Mouse (Mus musculus) WW6 (cell line): Measurements from ENCODE around the gene Prkn.

Experiments used
- DNase-seq: peaks from one replicate; pipeline ENCODE4 v3.0.0-alpha.2; 2013; ENCODE audit warnings: low read depth, low spot score

The Prkn gene

GRCm38 (mm10) chr17:12092901-12093564 lies 1252.8 kb downstream of the Prkn start:
- DNase-seq = no peak

DNA sequence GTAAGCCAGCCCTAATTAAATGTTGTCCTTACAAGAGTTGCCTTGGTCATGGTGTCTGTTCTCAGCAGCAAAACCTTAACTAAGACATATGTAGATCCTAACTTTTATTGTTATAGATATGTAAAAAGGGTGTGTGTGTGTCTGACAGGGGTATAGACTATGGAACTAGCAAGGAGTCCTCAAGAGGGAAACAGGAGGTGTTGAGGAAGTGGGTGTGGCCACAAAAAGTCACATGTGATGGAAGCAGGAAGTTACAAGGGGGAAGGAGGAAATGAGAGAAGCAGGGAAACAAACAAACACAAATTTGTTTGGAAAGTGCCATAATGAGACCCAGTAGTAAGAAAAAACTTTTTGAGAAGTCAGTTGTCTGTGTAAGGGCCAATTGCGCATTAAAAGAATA lies 1253.8 kb downstream of the Prkn start:
- no peak for DNase-seq

DNA sequence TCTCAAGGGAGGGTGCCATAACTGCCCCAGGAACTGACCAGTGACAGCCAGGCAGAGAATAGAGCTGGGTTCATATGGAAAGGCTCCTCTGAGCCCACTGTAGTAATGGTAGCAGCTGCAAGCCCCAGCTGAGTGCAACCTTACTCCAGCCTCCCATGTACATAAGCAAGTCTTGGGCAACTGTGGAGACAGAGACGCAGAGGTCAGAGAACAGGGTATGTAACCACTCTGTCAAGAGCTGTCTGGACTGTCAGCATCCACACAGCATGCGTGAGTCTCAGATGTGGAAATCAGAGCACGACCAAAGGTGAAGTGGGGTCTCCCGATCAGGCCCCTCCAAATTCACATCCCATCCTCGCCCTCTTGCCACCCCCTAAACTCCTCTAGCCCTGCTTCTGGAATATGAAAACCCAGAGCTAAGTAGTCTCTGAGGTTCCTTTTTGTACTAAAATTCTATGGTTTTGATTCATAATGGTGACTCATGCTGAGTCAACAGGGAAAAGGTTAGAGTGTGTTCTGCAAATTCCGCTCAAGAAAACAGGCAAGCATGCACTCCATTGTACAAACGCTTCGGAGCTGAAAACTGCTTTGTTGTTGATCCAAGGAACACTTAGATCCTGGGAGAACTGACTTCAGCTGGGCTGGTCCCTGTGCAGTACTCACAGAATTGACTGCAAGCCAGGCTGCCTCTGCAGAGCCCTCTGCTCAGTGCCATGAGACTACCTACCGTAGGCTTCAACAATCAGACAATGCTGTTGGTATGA lies 1254.8 kb downstream of the Prkn start:
- DNase-seq = no peak

- DNase-seq = no peak
Observed at GRCm38 (mm10) chr17:12099415-12099814, 1259.2 kb downstream of the Prkn start.

DNA sequence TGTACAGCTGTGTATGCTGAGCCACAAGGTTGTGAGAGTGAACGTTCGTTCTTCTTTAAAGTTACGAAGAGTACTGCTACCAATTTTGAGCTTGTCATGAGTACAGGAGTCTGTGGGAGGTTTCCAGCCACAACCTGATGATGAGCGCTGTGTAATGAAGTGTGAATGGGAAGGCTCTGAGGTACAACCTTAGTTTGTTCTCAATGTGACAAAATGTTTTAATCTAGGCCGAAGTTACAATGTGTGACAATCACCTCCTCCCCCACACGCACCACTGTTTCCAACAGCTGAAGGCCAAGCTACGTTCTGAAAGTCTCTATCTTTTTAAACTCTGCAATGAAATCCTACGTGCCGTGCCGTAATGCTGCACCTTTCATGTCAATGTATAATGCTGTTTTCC lies 1262.1 kb downstream of the Prkn start:
- no peak for DNase-seq

DNA sequence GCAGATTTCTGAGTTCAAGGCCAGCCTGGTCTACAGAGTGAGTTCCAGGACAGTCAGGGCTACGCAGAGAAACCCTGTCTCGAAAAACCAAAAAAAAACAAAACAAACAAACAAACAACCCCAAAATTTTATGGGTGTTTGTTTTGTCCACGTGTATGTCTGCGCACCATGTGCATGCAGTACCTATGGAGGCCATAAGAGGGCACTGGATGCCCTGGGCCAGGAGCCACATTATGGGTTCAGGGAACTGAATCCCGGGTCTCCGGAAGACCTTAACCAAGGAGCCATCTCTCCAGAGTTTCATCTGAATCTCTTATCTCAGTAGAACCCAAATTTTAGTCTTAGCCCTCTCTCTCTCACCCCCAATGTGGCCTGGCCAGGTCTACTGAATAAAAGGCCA lies 1263.6 kb downstream of the Prkn start:
- no peak for DNase-seq

DNA sequence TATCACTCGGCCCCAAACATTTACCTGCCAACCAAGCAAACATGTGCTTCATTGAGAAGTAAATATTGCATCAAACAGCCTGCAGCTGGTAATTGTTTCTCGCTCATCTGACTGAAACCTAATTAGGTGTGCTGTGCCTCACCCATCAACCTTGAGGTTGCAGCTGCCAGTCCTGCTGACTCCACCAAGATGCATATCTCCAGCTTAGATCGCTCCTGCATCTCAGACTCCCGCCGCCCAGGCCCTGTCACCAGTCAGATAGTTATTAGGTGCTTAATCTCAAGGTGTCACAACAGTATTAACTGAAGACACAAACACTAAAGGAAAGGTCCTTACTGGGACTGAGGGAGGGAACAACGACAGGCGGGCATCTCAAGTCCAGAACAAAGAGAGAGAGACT lies 1264.1 kb downstream of the Prkn start:
- no peak for DNase-seq

- DNase-seq = no peak
Observed at GRCm38 (mm10) chr17:12104690-12105089, 1264.5 kb downstream of the Prkn start.

DNA sequence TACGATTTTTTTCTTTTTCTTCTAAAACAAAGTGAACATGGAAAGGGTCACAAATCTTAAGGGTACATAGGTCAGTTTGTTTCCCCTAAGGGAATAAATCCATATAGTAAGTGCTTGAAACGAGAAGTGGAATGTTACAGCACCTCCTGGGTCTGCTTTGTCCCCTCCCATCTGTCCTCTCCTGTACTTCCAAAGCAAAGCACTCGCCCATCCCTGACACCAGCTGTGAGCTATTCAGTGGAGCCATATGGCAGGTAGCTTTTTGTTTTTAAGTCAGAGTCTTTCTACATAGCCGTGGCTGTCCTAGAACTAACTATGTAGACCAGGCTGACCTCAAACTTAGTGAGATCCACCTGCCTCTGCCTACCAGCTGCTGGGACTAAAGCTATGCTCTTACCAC lies 1266.1 kb downstream of the Prkn start:
- DNase-seq = no peak
